Mouse (Mus musculus): ENCODE measurements around the gene Tnf. TPM values are rescaled to one million over a fixed set of nuclear protein-coding genes. Genes with fewer than 3 reads are reported as not detected.
"Not testable (repeated sequence)": the region's sequence is repeated elsewhere in the genome, so short reads cannot be mapped to it uniquely, and the experiment has no call there.

The Tnf gene
- total RNA-seq, 2 experiments from 2014 or later, result 1.1 to 1.7 TPM

DNA sequence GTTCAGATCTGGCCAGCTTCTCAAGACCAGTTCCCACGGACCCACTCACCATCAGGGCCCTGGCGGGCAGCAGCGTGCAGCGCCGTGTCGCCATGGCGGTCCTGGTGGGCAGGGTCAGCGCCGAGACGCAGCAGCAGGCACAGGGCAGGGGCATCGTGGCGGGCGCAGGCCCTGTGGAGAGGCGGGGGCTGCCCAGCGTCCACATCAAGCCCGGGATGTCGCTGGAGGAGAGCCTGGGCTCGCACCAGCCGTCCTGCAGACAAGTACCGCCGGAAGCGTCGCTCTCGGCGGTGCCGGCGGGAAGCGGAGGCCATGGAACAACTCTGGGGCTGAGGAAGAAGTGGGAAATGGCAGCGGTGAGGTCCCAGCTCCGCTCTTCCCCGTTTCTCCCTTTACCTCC lies 33.1 kb upstream of the Tnf start:
- DNase-seq (ENCODE audit: low spot score in 2 of 2), result peak in 1 of 2 experiments; percentile 46

DNA sequence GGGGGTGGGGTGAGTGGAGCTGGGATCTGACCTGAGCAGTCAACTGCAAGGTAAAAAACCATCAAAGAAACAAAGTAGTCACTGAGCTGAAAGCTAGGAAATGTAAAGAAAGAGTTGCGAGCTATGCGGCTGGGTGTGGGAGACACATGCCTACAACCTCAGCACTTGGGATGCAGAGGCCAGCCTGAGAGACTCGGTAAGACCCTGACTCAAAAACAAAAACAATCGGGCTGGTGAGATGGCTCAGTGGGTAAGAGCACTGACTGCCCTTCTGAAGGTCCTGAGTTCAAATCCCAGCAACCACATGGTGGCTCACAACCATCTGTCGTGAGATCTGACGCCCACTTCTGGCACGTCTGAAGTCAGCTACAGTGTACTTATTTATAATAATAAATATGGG lies 32.3 kb upstream of the Tnf start:
- not testable (repeated sequence) for DNase-seq (ENCODE audit: low spot score in 2 of 2)

DNA sequence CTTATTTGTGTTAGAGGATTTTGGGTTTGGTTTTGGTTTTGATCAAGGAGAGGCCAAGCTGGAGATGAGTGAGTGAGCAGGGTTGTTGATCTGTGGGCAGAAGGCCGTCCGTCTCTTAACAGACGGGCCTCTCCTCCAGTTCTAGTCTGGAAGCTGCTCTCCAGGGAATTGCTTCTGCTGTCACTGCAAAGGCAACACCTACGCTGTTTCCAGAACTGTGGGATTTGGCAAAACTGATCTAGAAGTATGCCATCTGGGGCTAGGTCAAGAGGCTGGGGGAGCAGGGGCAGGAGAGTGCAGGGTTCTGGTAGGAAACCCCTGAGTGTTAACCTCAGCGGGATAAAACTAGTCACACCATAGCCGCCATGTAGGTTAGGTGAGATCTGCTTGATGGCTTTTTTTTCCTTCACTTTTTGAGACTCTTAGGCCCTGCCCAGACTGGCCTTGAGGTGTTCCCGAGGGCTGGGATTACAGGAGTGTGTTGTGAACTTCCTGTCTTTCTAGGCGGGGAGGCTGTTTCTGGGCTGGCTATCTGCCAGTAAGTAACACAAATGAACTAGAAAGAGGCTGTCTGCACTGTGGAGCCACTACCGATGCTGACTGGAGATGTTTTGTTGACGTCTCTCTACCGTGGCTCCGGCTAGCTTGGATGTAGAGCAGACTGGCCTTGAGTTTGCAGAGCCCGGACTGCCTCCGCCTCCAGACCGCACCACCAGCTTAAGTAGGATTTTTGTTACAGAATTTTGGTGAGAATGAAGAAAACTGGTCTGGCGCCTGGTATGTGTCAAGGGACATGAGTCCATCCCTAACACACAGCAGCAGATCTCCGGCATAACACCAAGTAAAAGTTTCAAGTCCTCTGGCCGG lies 31.5 kb upstream of the Tnf start, which contains the start of gene Atp6v1g2:
Atp6v1g2 (plus strand) TSS at position 547 of the 867 bp plus-strand sequence.
- DNase-seq (ENCODE audit: low spot score in 2 of 2), result no peak

DNA sequence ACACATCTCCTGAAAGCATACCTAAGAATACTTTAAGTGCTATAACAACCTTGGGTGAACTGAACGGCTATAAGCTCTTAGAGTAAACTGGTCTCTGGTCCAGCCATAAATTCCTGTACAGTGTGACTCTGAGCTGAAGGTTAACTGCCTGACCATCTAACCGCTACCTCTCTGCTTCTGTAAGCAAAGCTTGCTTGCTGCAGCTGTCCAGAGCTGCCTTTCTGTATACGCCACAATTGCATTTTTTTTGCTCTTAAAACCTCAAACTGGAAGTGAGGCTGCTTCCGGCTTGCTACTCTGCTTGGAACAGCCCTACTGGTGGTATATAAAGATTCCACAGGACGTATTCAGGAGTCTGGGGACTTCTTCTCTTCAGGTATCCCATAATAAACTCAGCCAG lies 30.9 kb upstream of the Tnf start:
- DNase-seq (ENCODE audit: low spot score in 2 of 2), result no peak

DNA sequence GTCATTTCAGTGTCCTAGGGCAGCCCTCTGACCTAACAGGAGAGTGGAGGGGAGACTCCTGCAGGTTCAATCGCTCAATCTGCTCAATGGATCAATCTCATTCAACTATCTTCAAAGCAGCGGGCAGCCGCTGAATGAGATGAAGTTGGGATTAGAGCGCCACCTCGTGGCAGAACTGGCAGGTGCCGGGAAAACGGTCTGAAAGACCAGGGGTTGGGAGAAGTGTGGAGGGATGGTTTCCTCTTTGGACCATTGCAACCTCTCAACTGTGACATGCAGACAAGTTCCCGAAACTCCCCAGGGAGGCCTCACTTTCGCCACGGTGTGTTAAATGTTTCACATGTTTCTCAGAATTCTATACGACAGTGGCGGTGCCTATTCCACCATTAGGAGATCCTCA lies 30.2 kb upstream of the Tnf start:
- peak; percentile 73 to 83 for DNase-seq (ENCODE audit: low spot score in 2 of 2)

DNA sequence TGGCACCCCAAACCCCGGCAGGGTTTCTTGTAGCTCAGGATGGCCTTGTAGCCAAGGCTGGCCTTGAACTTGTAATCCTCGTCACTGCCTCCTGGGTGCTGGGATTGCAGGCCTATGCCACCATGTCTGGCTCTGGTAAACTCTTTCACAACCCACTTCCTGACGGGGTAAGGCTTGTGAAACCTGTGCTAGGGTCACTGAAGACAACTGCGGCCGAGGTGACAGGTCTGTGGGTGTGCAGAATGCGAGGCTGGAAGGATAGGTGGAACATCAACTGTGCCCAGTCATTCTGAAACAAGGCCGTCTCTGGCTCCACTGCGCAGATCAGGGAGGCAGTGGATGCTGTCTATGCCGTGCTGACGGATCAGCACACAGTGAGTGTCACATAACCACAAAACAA lies 29.2 kb upstream of the Tnf start:
- no peak for DNase-seq (ENCODE audit: low spot score in 2 of 2)

DNA sequence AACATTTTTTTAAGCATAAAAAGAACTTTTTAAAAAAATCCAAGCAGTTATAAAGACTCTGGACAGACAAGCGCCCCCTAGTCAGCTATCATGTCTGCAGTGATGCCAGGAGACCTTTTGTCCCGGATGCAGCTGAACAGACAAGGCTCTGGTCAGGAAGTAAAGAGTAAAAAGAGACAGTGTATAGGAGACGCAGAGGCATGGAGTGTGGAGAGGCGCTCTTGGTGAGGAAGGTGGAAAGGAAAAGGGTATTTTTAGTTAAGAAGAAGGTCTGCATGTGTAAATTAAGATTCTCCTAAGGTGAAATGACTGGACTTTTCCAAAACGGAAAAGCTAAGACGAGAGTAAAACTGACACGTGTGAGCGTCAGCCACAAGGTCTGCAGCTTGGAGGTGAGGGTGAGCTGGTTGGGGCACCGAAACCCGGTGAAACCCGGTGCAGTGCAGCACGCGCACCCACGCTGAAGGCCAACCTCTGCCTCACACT lies 24.8 kb upstream of the Tnf start:
- DNase-seq (ENCODE audit: low spot score in 2 of 2), result no peak

GRCm38 (mm10) chr17:35225456-35225855 lies 23.6 kb upstream of the Tnf start:
- DNase-seq (ENCODE audit: low spot score in 2 of 2), result no peak

DNA sequence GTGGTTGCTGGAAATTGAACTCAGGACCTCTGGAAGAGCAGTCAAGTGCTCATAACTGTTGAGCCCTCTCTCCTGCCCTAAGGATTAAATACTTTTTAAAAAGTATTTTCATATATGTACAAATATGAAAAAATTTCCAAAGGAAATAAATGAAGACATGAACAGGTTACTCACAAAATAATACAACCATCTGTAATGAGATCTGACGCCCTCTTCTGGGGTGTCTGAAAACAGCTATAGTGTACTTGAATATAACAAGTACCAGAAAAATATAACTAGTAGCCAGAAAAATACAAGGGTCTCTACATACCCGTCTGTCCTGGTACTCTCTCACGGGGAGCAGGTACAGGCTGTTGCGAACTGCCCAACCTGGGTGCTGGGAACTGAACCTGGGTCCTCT lies 22.8 kb upstream of the Tnf start:
- DNase-seq (ENCODE audit: low spot score in 2 of 2), result no peak

- DNase-seq (ENCODE audit: low spot score in 2 of 2), result no peak
Measured at GRCm38 (mm10) chr17:35222299-35222698, 20.5 kb upstream of the Tnf start.

- peak in 1 of 2 experiments; percentile 60 for DNase-seq (ENCODE audit: low spot score in 2 of 2)
Measured at GRCm38 (mm10) chr17:35220156-35220952, 18.5 kb upstream of the Tnf start, which contains the start of gene Gm16181. Gene Gm16181 (plus strand): TSS chr17:35220834.

DNA sequence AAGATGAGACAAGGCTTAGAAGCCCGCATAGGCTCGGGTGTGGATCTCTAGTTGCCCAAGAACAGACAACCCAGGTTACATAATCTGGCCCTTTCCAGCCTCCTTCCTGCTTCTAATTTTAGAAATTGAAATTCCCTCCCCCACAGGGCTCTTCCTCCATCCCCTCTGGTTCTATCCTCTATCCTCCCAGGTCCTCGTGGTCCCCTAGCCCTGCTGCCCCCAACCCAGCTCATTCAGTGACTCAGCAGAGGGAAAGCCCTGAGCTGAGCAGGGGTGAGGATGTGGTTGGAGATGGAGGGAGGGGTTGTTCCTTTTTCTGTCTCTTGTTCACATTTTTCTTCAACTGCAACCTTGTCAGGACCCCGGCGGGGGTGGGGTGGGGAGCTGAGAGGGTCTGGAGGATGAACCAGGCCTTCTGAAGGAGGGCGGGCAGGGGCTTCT lies 17.8 kb upstream of the Tnf start:
- DNase-seq (ENCODE audit: low spot score in 2 of 2), result no peak

GRCm38 (mm10) chr17:35218516-35219193 lies 16.8 kb upstream of the Tnf start:
- no peak for DNase-seq (ENCODE audit: low spot score in 2 of 2)

DNA sequence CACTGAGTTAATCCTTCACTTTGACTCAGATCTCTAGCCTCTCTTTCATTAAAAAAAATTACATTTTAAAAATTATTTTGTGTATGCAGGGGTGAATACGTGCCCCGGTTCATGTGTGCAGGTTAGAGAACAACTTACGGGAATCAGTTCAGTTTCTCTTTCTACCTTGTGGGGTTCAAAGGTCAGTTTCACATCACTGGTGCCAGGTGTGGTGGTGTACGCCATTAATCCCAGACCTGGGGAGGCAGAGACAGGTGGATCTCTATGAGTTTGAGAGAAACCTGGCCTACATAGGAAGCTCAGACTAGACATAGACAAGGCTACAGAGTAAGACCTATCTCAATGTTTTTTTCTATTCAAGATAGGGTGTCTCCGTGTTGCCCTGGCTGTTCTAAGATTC lies 11.3 kb upstream of the Tnf start:
- no peak for DNase-seq (ENCODE audit: low spot score in 2 of 2)

GRCm38 (mm10) chr17:35210593-35210992 lies 8.8 kb upstream of the Tnf start:
- DNase-seq (ENCODE audit: low spot score in 2 of 2), result no peak

DNA sequence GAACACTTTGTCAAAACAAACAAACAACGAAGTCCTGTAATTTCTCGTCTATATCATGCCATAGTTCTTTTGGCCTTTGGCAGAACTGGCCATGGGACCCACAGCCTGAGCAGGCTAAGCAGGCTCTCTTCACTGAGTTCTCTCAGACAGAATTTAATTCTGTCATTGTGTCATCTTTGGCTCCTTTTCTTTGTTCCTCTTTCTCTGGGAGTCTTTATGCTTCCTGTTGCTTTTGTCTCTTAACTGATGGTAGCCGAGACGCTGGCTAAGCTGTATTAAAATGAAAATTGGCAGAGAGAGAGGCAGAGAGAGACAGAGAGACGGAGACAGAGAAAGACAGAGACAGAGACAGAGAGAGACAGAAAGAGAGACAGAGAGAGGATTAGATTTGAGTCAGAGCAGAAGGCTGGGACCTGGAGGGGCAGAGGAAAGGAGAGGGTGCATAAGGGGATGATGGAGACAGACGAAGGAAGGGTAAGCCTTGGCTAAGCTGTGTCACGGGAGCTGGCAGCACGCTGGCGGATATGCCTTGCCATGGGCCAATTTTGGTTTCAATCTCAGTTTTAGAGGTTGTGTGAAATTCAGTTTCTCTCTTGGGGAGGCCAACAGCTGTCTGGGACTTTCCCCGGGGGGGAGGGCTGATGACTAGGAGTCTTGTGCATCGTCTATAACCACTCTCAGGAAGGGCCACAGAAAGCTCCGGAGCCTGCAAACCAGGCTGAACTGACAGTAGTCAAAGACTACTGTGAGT lies 8.2 kb upstream of the Tnf start:
- DNase-seq (ENCODE audit: low spot score in 2 of 2), result no peak

GRCm38 (mm10) chr17:35205380-35205769 lies 3.6 kb upstream of the Tnf start:
- DNase-seq (ENCODE audit: low spot score in 2 of 2), result no peak

DNA sequence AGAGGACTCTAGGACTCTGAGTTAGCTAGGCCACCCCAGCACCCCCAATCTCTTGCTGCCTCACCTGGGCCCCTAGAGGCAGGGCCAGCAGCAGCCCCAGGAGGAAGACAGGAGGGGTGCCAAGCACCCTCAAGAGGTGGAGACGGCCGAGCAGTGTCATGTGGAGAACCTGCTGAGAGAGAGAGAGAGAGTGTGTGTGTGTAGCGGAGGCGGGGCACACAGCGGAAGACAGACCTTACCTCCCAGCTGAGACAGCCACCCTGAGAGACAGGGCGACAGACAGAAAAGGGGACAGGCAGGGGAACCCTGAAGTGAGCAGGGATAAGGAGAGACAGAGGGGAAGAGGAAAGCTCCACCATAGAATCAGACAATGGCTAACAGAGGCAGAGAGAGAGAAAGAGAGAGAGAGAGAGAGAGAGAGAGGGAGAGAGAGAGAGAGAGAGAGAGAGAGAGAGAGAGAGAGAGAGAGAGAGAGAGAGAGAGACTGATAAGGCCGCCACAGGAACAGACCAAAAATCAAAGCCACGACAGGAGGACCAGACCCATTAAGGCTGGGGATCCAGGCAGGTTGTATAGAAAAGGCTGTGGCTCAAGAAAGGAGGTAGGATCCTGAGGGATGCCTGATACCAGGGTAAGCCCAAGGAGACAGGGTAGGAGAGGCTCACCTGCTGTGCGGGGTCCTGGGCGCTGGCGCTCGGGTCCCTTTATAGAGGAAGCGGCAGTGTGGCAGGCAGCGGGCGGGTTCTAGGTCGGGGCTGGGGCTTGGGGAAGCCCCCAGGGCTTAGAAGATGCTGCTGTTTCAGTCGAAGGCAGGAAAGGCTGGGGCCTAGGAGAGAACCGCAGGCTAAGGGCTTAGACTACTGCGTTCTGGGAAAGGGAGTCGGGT lies 2.9 kb upstream of the Tnf start, which contains the start of gene Lta:
Lta (minus strand) TSS at position 858 of the 886 bp plus-strand sequence.
- DNase-seq (ENCODE audit: low spot score in 2 of 2), result no peak

DNA sequence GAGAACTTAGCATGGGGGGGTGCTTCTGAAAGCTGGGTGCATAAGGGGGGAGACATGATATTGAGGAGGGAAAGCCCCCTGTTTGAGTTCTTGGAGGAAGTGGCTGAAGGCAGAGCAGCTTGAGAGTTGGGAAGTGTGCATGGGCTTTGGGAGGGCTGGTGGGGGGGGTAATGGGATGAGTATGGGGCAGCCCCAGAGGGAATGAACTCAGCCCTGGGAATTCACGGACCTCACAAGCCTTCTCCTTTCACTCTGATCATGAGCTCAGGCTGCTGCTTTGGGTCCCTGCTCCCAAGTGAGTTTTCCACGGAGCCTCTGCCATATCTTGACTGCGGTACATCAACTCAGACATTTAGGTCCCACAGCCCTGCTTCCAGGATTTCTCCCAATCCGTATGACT lies 635 bp upstream of the Tnf start:
- no peak for DNase-seq (ENCODE audit: low spot score in 2 of 2)

DNA sequence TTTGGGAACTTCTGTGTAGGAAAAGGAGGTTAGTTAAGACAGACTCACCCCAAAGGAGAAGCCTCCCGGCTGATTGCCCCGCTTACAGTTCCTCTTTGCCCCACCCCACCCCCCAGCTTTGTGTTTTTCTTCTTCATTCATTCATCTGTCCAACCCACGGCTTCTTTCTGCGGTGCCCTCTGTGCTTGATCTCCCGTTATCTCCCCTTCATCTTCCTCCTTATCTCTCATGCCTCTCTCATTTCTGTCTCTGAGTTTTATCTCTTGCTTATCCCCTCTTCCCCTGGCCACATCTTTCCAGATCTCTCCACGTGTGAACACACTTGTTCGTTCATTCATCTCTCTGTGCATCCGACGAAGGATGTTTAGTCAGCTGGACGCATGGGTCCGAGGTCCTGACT lies 679 bp downstream of the Tnf start:
- DNase-seq (ENCODE audit: low spot score in 2 of 2), result no peak

Measured in gastrocnemius, postnatal 4 days (tissue).